Mouse (Mus musculus): ENCODE results near the gene Rap1a.

DNA sequence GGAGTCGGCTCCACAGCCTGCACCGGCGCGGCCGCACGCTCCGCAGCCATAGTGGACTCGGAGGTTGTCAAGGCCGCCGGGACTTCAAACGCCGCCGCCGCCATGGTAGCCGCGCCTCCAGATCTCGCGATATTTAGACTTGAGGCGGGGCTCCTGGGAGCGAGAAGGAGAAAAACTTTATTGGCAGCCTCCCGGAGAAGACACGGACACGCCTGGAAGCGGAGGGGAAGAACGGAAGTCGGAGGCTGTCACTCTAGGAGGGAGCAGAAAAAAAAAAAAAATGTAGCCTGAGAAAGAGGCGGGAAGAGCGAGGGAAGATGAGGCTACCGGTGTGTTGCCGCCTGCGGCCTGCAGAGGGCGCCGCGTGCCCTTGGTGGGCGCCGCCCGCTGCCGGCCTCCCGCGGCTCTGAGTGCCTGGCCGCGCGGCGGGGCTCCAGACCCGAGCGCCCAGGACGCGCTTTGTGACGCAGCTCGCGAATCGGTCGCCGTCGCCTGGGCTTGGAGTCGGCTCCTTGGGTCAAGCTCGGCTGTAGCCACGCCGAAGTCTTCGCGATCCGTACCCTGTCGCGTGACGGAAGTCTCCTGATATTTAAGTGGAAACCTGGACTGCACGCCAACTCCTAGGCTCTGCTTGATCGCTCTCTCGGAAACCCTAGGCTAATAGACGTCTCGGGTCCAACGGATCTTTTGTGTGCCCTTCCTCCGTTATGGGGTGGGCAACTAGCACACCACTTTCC is 113.6 kb downstream of the Rap1a start, which contains the start of gene Ddx20:
- TF ChIP-seq CTCF (IDR thresholded peaks at IDR 0.05; ENCODE audit: control insufficient read depth, insufficient read depth, insufficient replicate concordance, low read depth, low read length) (peak; percentile 78), POLR2A (IDR thresholded peaks at IDR 0.05; ENCODE audit: control insufficient read depth, low read depth, low read length) (peak; percentile 83)

Data from testis, adult 2 months (tissue).